Mouse (Mus musculus) limb, embryonic 10.5 days (tissue): ENCODE results near the gene Tmem79. TPM values are rescaled to one million over a fixed set of nuclear protein-coding genes. Genes with fewer than 3 reads are reported as not detected.
"Not testable (repeated sequence)": the region's sequence is repeated elsewhere in the genome, so short reads cannot be mapped to it uniquely, and the experiment has no call there.

ENCODE experiments used
- DNase-seq: peaks from one replicate; pipeline ENCODE4 v3.0.0-alpha.2; 2017; ENCODE audit warnings: low spot score
- H3K27ac ChIP-seq: fragments of 300-500 bp; sonication (generic); 2 replicates; pipeline ENCODE4 v1.5.1; 2016; ENCODE audit warnings: mild to moderate bottlenecking
- H3K27me3 ChIP-seq: fragments of 300-500 bp; sonication (generic); 2 replicates; pipeline ENCODE4 v1.6.1; 2016; ENCODE audit warnings: low read depth, mild to moderate bottlenecking; ENCODE audit not compliant: poor library complexity, severe bottlenecking
- H3K36me3 ChIP-seq: fragments of 300-500 bp; sonication (generic); 2 replicates; pipeline ENCODE4 v1.6.1; 2016; ENCODE audit warnings: mild to moderate bottlenecking, moderate library complexity
- H3K4me1 ChIP-seq: fragments of 300-500 bp; sonication (generic); 2 replicates; pipeline ENCODE4 v1.6.1; 2016
- H3K4me3 ChIP-seq: fragments of 300-500 bp; sonication (generic); 2 replicates; pipeline ENCODE4 v1.5.1; 2016; ENCODE audit warnings: mild to moderate bottlenecking, moderate library complexity
- H3K9me3 ChIP-seq: fragments of 300-500 bp; sonication (generic); replicated peaks from 2 replicates; pipeline ENCODE4 v1.6.1; 2016; ENCODE audit warnings: mild to moderate bottlenecking
- WGBS: fragments of 180-500 bp; shearing (Covaris S2); methylation state at CpG from one replicate; pipeline ENCODE4 v1.1.7; 2016; 5-methylcytosine and 5-hydroxymethylcytosine counted together
- polyA plus RNA-seq: library from polyadenylated mRNA; unstranded; fragments of >200 nt; fragmentation: Nextera tagmentation; extraction: Ambion mirVana; gene quantifications from 2 replicates; pipeline ENCODE4 v1.2.1, GENCODE M21; 2016

The Tmem79 gene
- polyA plus RNA-seq, 1 experiment from 2014 or later: 2.9 TPM

- Histone ChIP-seq H3K4me1 (peaks cover 32% of the 10 kb centered on the region), H3K4me3 (peak overlapping the region; percentile 79), H3K9me3 (no peaks in the 10 kb centered on the region), H3K36me3 (peaks cover 47% of the 10 kb centered on the region), H3K27ac (0 out of 2 replicates have a peak overlapping the region, but pooled peaks have one; percentile 30), H3K27me3 (no peaks in the 10 kb centered on the region)
- 84% methylated on average over 11 of the region's 11 CpGs for WGBS
- no peak for DNase-seq
These were observed 1.5 kb upstream of the Tmem79 start for GRCm38 (mm10) chr3:88337367-88338020.

GRCm38 (mm10) chr3:88335436-88336053, 403 bp downstream of the Tmem79 start:
- peaks cover 30% of the 10 kb centered on the region for H3K36me3 ChIP-seq
- no peaks in the 10 kb centered on the region for H3K27me3 ChIP-seq
- H3K4me1 ChIP-seq: peaks cover 32% of the 10 kb centered on the region
- no peaks in the 10 kb centered on the region for H3K9me3 ChIP-seq
- peak; percentile 39 for DNase-seq
- 1% methylated on average over 27 of the region's 27 CpGs for WGBS
- H3K4me3 ChIP-seq: peak overlapping the region; percentile 79
- H3K27ac ChIP-seq: peak overlapping the region; percentile 96

GRCm38 (mm10) chr3:88334902-88335435, 979 bp downstream of the Tmem79 start:
- Histone ChIP-seq H3K36me3 (peaks cover 29% of the 10 kb centered on the region), H3K27ac (peak overlapping the region; percentile 96), H3K4me3 (peak overlapping the region; percentile 79), H3K27me3 (no peaks in the 10 kb centered on the region), H3K9me3 (no peaks in the 10 kb centered on the region), H3K4me1 (peaks cover 32% of the 10 kb centered on the region)
- DNase-seq: no peak
- 43% methylated on average over 3 of the region's 3 CpGs for WGBS

GRCm38 (mm10) chr3:88334029-88334658, 1.8 kb downstream of the Tmem79 start:
- Histone ChIP-seq H3K4me1 (peaks cover 32% of the 10 kb centered on the region), H3K27ac (no peak overlapping the region), H3K4me3 (peak overlapping the region; percentile 1; the same call in 1 of the 2 replicates), H3K36me3 (peaks cover 37% of the 10 kb centered on the region), H3K27me3 (no peaks in the 10 kb centered on the region), H3K9me3 (no peaks in the 10 kb centered on the region)
- WGBS: 47% methylated on average over 12 of the region's 12 CpGs
- DNase-seq: no peak

GRCm38 (mm10) chr3:88331282-88331681, 4.7 kb downstream of the Tmem79 start:
- Histone ChIP-seq H3K9me3 (no peaks in the 10 kb centered on the region), H3K36me3 (peaks cover 47% of the 10 kb centered on the region), H3K27ac (no peak overlapping the region), H3K4me3 (no peak overlapping the region), H3K4me1 (peaks cover 19% of the 10 kb centered on the region), H3K27me3 (no peaks in the 10 kb centered on the region)
- WGBS: 43% methylated on average over 2 of the region's 2 CpGs
- DNase-seq: no peak

GRCm38 (mm10) chr3:88328956-88329355, 7.0 kb downstream of the Tmem79 start:
- Histone ChIP-seq H3K27me3 (no peaks in the 10 kb centered on the region), H3K4me3 (no peak overlapping the region), H3K36me3 (peaks cover 53% of the 10 kb centered on the region), H3K9me3 (no peaks in the 10 kb centered on the region), H3K4me1 (peaks cover 15% of the 10 kb centered on the region), H3K27ac (no peak overlapping the region)
- no peak for DNase-seq
- 54% methylated on average over 5 of the region's 5 CpGs for WGBS

GRCm38 (mm10) chr3:88324951-88325405, 11.0 kb downstream of the Tmem79 start, which contains the start of gene Glmp:
Glmp (plus strand) TSS chr3:88325023.
- Histone ChIP-seq H3K27ac (peak within 1 kb of the TSS; percentile 80; the same call in 1 of the 2 replicates), H3K4me1 (peaks cover 12% of the 10 kb centered on the region), H3K4me3 (peak within 1 kb of the TSS; percentile 78), H3K9me3 (no peaks in the 10 kb centered on the region), H3K36me3 (peaks cover 83% of the 10 kb centered on the region), H3K27me3 (no peaks in the 10 kb centered on the region)
- 4% methylated on average over 10 of the region's 10 CpGs for WGBS
- DNase-seq: peak; percentile 68

GRCm38 (mm10) chr3:88299172-88299571, 36.8 kb downstream of the Tmem79 start:
- Histone ChIP-seq H3K27me3 (no peaks in the 10 kb centered on the region), H3K4me3 (no peak overlapping the region), H3K36me3 (peaks cover 61% of the 10 kb centered on the region), H3K9me3 (no peaks in the 10 kb centered on the region), H3K4me1 (peaks cover 15% of the 10 kb centered on the region), H3K27ac (no peak overlapping the region)
- WGBS: 92% methylated on average over 1 of the region's 1 CpGs
- no peak for DNase-seq

GRCm38 (mm10) chr3:88297321-88297851, 38.6 kb downstream of the Tmem79 start:
- H3K27me3 ChIP-seq: no peaks in the 10 kb centered on the region
- peaks cover 48% of the 10 kb centered on the region for H3K36me3 ChIP-seq
- H3K27ac ChIP-seq: peak overlapping the region; percentile 95
- DNase-seq: no peak
- WGBS: under 1% methylated on average over 30 of the region's 30 CpGs
- no peaks in the 10 kb centered on the region for H3K9me3 ChIP-seq
- peaks cover 15% of the 10 kb centered on the region for H3K4me1 ChIP-seq
- peak overlapping the region; percentile 86 for H3K4me3 ChIP-seq

GRCm38 (mm10) chr3:88296561-88297318, 39.2 kb downstream of the Tmem79 start, which contains the start of the genes Tsacc and Cct3:
Tsacc (minus strand) TSS chr3:88296999.
Cct3 (plus strand) TSS chr3:88297116.
- H3K9me3 ChIP-seq: no peaks in the 10 kb centered on the region
- H3K27ac ChIP-seq: peak within 1 kb of the TSS; percentile 95
- peaks cover 15% of the 10 kb centered on the region for H3K4me1 ChIP-seq
- peak within 1 kb of the TSS; percentile 86 for H3K4me3 ChIP-seq
- under 1% methylated on average over 44 of the region's 44 CpGs for WGBS
- peaks cover 42% of the 10 kb centered on the region for H3K36me3 ChIP-seq
- H3K27me3 ChIP-seq: no peaks in the 10 kb centered on the region
- DNase-seq: peak; percentile 92

GRCm38 (mm10) chr3:88296110-88296560, 39.8 kb downstream of the Tmem79 start:
- Histone ChIP-seq H3K36me3 (peaks cover 35% of the 10 kb centered on the region), H3K27ac (peak overlapping the region; percentile 95), H3K4me1 (peaks cover 15% of the 10 kb centered on the region), H3K27me3 (no peaks in the 10 kb centered on the region), H3K4me3 (peak overlapping the region; percentile 86), H3K9me3 (no peaks in the 10 kb centered on the region)
- peak; percentile 34 for DNase-seq
- 1% methylated on average over 12 of the region's 12 CpGs for WGBS

GRCm38 (mm10) chr3:88295272-88295671, 40.7 kb downstream of the Tmem79 start:
- H3K4me1 ChIP-seq: peaks cover 15% of the 10 kb centered on the region
- H3K4me3 ChIP-seq: peak overlapping the region; percentile 86
- H3K9me3 ChIP-seq, H3K27me3 ChIP-seq, DNase-seq: not testable (repeated sequence)
- peaks cover 27% of the 10 kb centered on the region for H3K36me3 ChIP-seq
- 79% methylated on average over 1 of the region's 1 CpGs for WGBS
- peak overlapping the region; percentile 95 for H3K27ac ChIP-seq
